Mouse (Mus musculus) ES-Bruce4 (cell line): ENCODE data around the gene 3110082I17Rik.

Experiments
- CTCF ChIP-seq: IDR thresholded peaks from one replicate; pipeline ENCODE4 v1.8.1; 2011; ENCODE audit warnings: low read depth, low read length
- EP300 ChIP-seq: IDR thresholded peaks from 2 replicates; pipeline ENCODE4 v1.6.1; 2011; ENCODE audit warnings: low read depth, low read length; ENCODE audit not compliant: insufficient read depth
- POLR2A ChIP-seq: IDR thresholded peaks from one replicate; pipeline ENCODE4 v1.8.1; 2011; ENCODE audit warnings: low read length; ENCODE audit not compliant: insufficient read depth

- no peak for TF ChIP-seq CTCF
- no peak for TF ChIP-seq EP300
- TF ChIP-seq POLR2A: no peak
These were observed 68.9 kb downstream of the 3110082I17Rik start for GRCm38 (mm10) chr5:139391309-139391990.
